Mouse (Mus musculus) MEL (cell line): Measurements from ENCODE around the gene Gfpt1. TPM values are rescaled to one million over a fixed set of nuclear protein-coding genes. Genes with fewer than 3 reads are reported as not detected.

Source experiments
- DNase-seq: peaks from one replicate; pipeline ENCODE4 v3.0.0; 2011; ENCODE audit warnings: low read depth, low spot score
- H3K27ac ChIP-seq: 2 replicates; pipeline ENCODE4 v1.5.1; 2012; ENCODE audit warnings: low read depth, mild to moderate bottlenecking, control low read depth, low read length, moderate library complexity; ENCODE audit not compliant: control insufficient read depth
- H3K27me3 ChIP-seq, 2 experiments: fragments of 150-350 bp in 1 of 2; sonication (generic) in 1 of 2; 2 replicates each; pipeline ENCODE4 v1.6.1; 2012; ENCODE audit warnings: low read length in 2 of 2, mild to moderate bottlenecking in 2 of 2, improper control_type of control experiment in 1 of 2, moderate library complexity in 1 of 2; ENCODE audit not compliant: insufficient read depth in 2 of 2, control insufficient read depth in 1 of 2
- H3K36me3 ChIP-seq, 2 experiments: 2 replicates each; pipeline ENCODE4 v1.6.1; 2012 to 2014; ENCODE audit warnings: low read length in 2 of 2, improper control_type of control experiment in 1 of 2, inconsistent platforms in 1 of 2, mild to moderate bottlenecking in 1 of 2; ENCODE audit not compliant: insufficient read depth in 2 of 2, control insufficient read depth in 1 of 2
- H3K4me1 ChIP-seq, 2 experiments: fragments of 150-350 bp in 1 of 2; sonication (generic) in 1 of 2; 2 replicates each; pipeline ENCODE4 v1.6.1; 2012; ENCODE audit warnings: low read length in 2 of 2, improper control_type of control experiment in 1 of 2, mild to moderate bottlenecking in 1 of 2; ENCODE audit not compliant: insufficient read depth in 2 of 2, control insufficient read depth in 1 of 2
- H3K4me3 ChIP-seq, 2 experiments: fragments of 150-350 bp in 1 of 2; sonication (generic) in 1 of 2; 2 replicates each; pipeline ENCODE4 v1.5.1; 2012; ENCODE audit warnings: low read depth in 2 of 2, low read length in 2 of 2, mild to moderate bottlenecking in 2 of 2, moderate library complexity in 2 of 2, control low read depth in 1 of 2, improper control_type of control experiment in 1 of 2; ENCODE audit not compliant: control insufficient read depth in 1 of 2, insufficient read depth in 1 of 2
- H3K79me2 ChIP-seq: 2 replicates; pipeline ENCODE4 v1.6.1; 2012; ENCODE audit warnings: mild to moderate bottlenecking, low read length, moderate library complexity; ENCODE audit not compliant: control insufficient read depth, poor library complexity, insufficient read depth
- H3K9ac ChIP-seq: 2 replicates; pipeline ENCODE4 v1.6.1; 2012; ENCODE audit warnings: low read depth, mild to moderate bottlenecking, control low read depth, low read length, moderate library complexity; ENCODE audit not compliant: control insufficient read depth, poor library complexity, severe bottlenecking
- H3K9me3 ChIP-seq: fragments of 150-350 bp; sonication (generic); replicated peaks from 2 replicates; pipeline ENCODE4 v1.6.1; 2012; ENCODE audit warnings: mild to moderate bottlenecking, low read length, improper control_type of control experiment, moderate library complexity; ENCODE audit not compliant: insufficient read depth
- BHLHE40 ChIP-seq: IDR thresholded peaks from 2 replicates; pipeline ENCODE4 v1.6.1; 2012; ENCODE audit warnings: low read depth, mild to moderate bottlenecking, inconsistent platforms, low read length, improper control_type of control experiment, borderline replicate concordance
- CTCF ChIP-seq, 3 experiments: IDR thresholded peaks in 2 of 3; conservative IDR thresholded peaks in 1 of 3; 2 replicates each; pipeline ENCODE4 v1.5.1; 2011 to 2012; ENCODE audit warnings: low read length in 3 of 3, low read depth in 2 of 3, mild to moderate bottlenecking in 2 of 3, improper control_type of control experiment in 1 of 3, inconsistent platforms in 1 of 3, mixed read lengths in 1 of 3, moderate library complexity in 1 of 3; ENCODE audit not compliant: control insufficient read depth in 1 of 3, insufficient read depth in 1 of 3, poor library complexity in 1 of 3, severe bottlenecking in 1 of 3
- E2F4 ChIP-seq: IDR thresholded peaks from 2 replicates; pipeline ENCODE4 v1.6.1; 2011; ENCODE audit warnings: low read depth, low read length, improper control_type of control experiment, borderline replicate concordance
- ETS1 ChIP-seq: IDR thresholded peaks from 2 replicates; pipeline ENCODE4 v1.6.1; 2012; ENCODE audit warnings: low read depth, mild to moderate bottlenecking, inconsistent platforms, low read length, improper control_type of control experiment, moderate library complexity
- MAZ ChIP-seq: IDR thresholded peaks from 2 replicates; pipeline ENCODE4 v1.6.1; 2012; ENCODE audit warnings: low read depth, mild to moderate bottlenecking, inconsistent platforms, low read length, improper control_type of control experiment
- MEF2A ChIP-seq: IDR thresholded peaks from 2 replicates; pipeline ENCODE4 v1.6.1; 2014; ENCODE audit warnings: low read depth, mild to moderate bottlenecking, inconsistent platforms, low read length, improper control_type of control experiment; ENCODE audit not compliant: poor library complexity, insufficient replicate concordance, severe bottlenecking; ENCODE audit errors: extremely low read depth
- MYB ChIP-seq: IDR thresholded peaks from 2 replicates; pipeline ENCODE4 v1.6.1; 2011; ENCODE audit warnings: mild to moderate bottlenecking, low read depth, low read length, improper control_type of control experiment
- NELFE ChIP-seq: IDR thresholded peaks from 2 replicates; pipeline ENCODE4 v1.6.1; 2011; ENCODE audit warnings: low read depth, low read length, improper control_type of control experiment
- TBP ChIP-seq: IDR thresholded peaks from 2 replicates; pipeline ENCODE4 v1.8.0; 2011; ENCODE audit warnings: low read depth, low read length, improper control_type of control experiment
- ZC3H11A ChIP-seq: IDR thresholded peaks from 2 replicates; pipeline ENCODE4 v1.6.1; 2012; ENCODE audit warnings: low read depth, mild to moderate bottlenecking, inconsistent platforms, low read length, improper control_type of control experiment
- ZKSCAN1 ChIP-seq: IDR thresholded peaks from 2 replicates; pipeline ENCODE4 v1.6.1; 2012; ENCODE audit warnings: low read depth, mild to moderate bottlenecking, inconsistent platforms, low read length, improper control_type of control experiment, moderate library complexity
- ZNF384 ChIP-seq: IDR thresholded peaks from 2 replicates; pipeline ENCODE4 v1.6.1; 2012; ENCODE audit warnings: low read depth, mild to moderate bottlenecking, inconsistent platforms, low read length, improper control_type of control experiment
- polyA plus RNA-seq, 2 experiments: library from polyadenylated mRNA; stranded (reverse) in 1 of 2; unstranded in 1 of 2; fragments of >175 nt in 1 of 2; fragments of >200 nt in 1 of 2; gene quantifications; 2 replicates each; pipeline versions ENCODE4 v1.2.1 to v1.2.4; 2012; ENCODE audit warnings: low replicate concordance in 2 of 2, low read depth in 1 of 2; ENCODE audit not compliant: insufficient read length in 2 of 2, insufficient read depth in 1 of 2, missing spikeins in 1 of 2
- total RNA-seq: library from RNA; depleted of rRNA; stranded (reverse); fragments of 300-350 nt; gene quantifications from 2 replicates; pipeline ENCODE4 v1.2.3, GENCODE M21; 2012

Gfpt1 gene
- total and polyA plus RNA-seq, 3 experiments = 29.6 to 69.3 (median 33.5) TPM

GRCm38 (mm10) chr6:86996629-86997307, 45.9 kb upstream of the Gfpt1 start:
- no peak for DNase-seq
- H3K4me3 ChIP-seq = no peak overlapping the region
- no peaks in the 10 kb centered on the region for H3K9me3 ChIP-seq
- H3K27ac ChIP-seq = no peak overlapping the region
- H3K4me1 ChIP-seq = no peaks in the 10 kb centered on the region
- TF ChIP-seq E2F4 (no peak), MYB (no peak), CTCF (IDR thresholded peaks at IDR 0.05 in 2 of 3, conservative IDR thresholded peaks at IDR 0.05 in 1 of 3; ENCODE audit: control insufficient read depth in 1 of 3, insufficient read depth in 1 of 3, low read depth in 2 of 3, low read length in 3 of 3, poor library complexity in 1 of 3, severe bottlenecking in 1 of 3) (no peak), ZKSCAN1 (no peak), NELFE (no peak), BHLHE40 (no peak)
- H3K79me2 ChIP-seq = no peaks in the 10 kb centered on the region
- H3K27me3 ChIP-seq = no peaks in the 10 kb centered on the region
- no peaks in the 10 kb centered on the region; a peak in 1 of 4 replicates for H3K36me3 ChIP-seq
- H3K9ac ChIP-seq = no peak overlapping the region

- H3K36me3 ChIP-seq = no peaks in the 10 kb centered on the region; a peak in 1 of 4 replicates
- H3K4me1 ChIP-seq = no peaks in the 10 kb centered on the region
- H3K9me3 ChIP-seq = no peaks in the 10 kb centered on the region
- no peak overlapping the region for H3K9ac ChIP-seq
- H3K79me2 ChIP-seq = no peaks in the 10 kb centered on the region
- TF ChIP-seq ETS1 = no peak
- no peak for TF ChIP-seq CTCF (IDR thresholded peaks at IDR 0.05 in 2 of 3, conservative IDR thresholded peaks at IDR 0.05 in 1 of 3; ENCODE audit: control insufficient read depth in 1 of 3, insufficient read depth in 1 of 3, low read depth in 2 of 3, low read length in 3 of 3, poor library complexity in 1 of 3, severe bottlenecking in 1 of 3)
- no peak for TF ChIP-seq MEF2A
- no peak for TF ChIP-seq MAZ
- TF ChIP-seq ZC3H11A = no peak
- no peak for TF ChIP-seq TBP
- no peak for TF ChIP-seq ZNF384
- no peak for DNase-seq
- no peaks in the 10 kb centered on the region for H3K27me3 ChIP-seq
- no peak overlapping the region for H3K4me3 ChIP-seq
- H3K27ac ChIP-seq = no peak overlapping the region
Measured at GRCm38 (mm10) chr6:86997360-86997759, 45.3 kb upstream of the Gfpt1 start.

DNA sequence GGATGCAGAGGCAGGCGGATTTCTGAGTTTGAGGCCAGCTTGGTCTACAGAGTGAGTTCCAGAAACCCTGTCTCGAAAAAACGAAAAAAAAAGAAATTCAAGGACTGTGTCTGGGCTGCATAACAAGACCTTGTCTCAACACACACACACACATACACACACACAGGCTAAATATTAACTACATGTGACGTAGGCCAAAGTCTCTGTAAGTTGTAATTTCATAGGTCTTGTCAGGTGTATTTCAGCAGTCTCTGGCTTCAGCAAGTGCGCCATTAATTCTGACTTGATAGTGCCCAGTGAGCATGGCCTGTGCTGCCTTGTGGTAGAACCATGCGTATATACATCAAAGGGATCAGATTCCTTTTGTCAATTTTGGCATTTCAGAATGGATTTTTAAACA, 40.7 kb upstream of the Gfpt1 start:
- Histone ChIP-seq H3K27ac (no peak overlapping the region), H3K27me3 (no peaks in the 10 kb centered on the region), H3K4me1 (peaks cover 4 to 11% of the 10 kb centered on the region in 2 experiments; a peak in 2 of 4 replicates), H3K9me3 (no peaks in the 10 kb centered on the region), H3K4me3 (no peak overlapping the region), H3K9ac (no peak overlapping the region), H3K79me2 (no peaks in the 10 kb centered on the region), H3K36me3 (peaks cover 0 to 12% of the 10 kb centered on the region in 2 experiments; a peak in 3 of 4 replicates)
- no peak for DNase-seq
- no peak for TF ChIP-seq BHLHE40
